Mouse (Mus musculus) heart, embryonic 14.5 days (tissue): ENCODE results near the gene Sec24c. TPM values are rescaled to one million over a fixed set of nuclear protein-coding genes. Genes with fewer than 3 reads are reported as not detected.

Source experiments
- ATAC-seq: fragments of 200-750 bp; cut with Nextera tagmentation; 2 replicates; pipeline ENCODE4 v1.8.0; 2017; ENCODE audit warnings: low read depth, moderate TSS enrichment; ENCODE audit not compliant: insufficient number of reproducible peaks, insufficient read depth, low FRiP score
- H3K27ac ChIP-seq, 2 experiments: fragments of 200-500 bp in 1 of 2; fragments of 300-500 bp in 1 of 2; sonication (generic) in 1 of 2; replicated peaks in 1 of 2; 2 replicates each; pipeline ENCODE4 v1.5.1; 2012 to 2014; ENCODE audit warnings: low read depth in 2 of 2, low read length in 2 of 2, control low read depth in 1 of 2, mild to moderate bottlenecking in 1 of 2, mixed read lengths in 1 of 2; ENCODE audit not compliant: control insufficient read depth in 1 of 2, insufficient read depth in 1 of 2
- H3K27me3 ChIP-seq: fragments of 300-500 bp; sonication (generic); 2 replicates; pipeline ENCODE4 v1.6.1; 2014; ENCODE audit warnings: mild to moderate bottlenecking, low read length, control low read depth; ENCODE audit not compliant: control insufficient read depth, insufficient read depth
- H3K36me3 ChIP-seq: fragments of 300-500 bp; sonication (generic); 2 replicates; pipeline ENCODE4 v1.6.1; 2014; ENCODE audit warnings: mild to moderate bottlenecking, control low read depth, low read length, mixed read lengths; ENCODE audit not compliant: control insufficient read depth, insufficient read depth
- H3K4me1 ChIP-seq, 2 experiments: fragments of 200-500 bp in 1 of 2; fragments of 300-500 bp in 1 of 2; sonication (generic) in 1 of 2; 2 replicates each; pipeline ENCODE4 v1.6.1; 2012 to 2014; ENCODE audit warnings: low read length in 2 of 2, control low read depth in 1 of 2, mixed read lengths in 1 of 2; ENCODE audit not compliant: control insufficient read depth in 2 of 2, insufficient read depth in 2 of 2
- H3K4me2 ChIP-seq: fragments of 300-500 bp; sonication (generic); 2 replicates; pipeline ENCODE4 v1.6.1; 2014; ENCODE audit warnings: mild to moderate bottlenecking, low read length
- H3K4me3 ChIP-seq, 2 experiments: fragments of 200-500 bp in 1 of 2; fragments of 300-500 bp in 1 of 2; sonication (generic) in 1 of 2; 2 replicates each; pipeline ENCODE4 v1.5.1; 2012 to 2014; ENCODE audit warnings: low read length in 2 of 2, mild to moderate bottlenecking in 2 of 2, control low read depth in 1 of 2, low read depth in 1 of 2, moderate library complexity in 1 of 2; ENCODE audit not compliant: control insufficient read depth in 1 of 2, insufficient read depth in 1 of 2
- H3K9ac ChIP-seq: fragments of 300-500 bp; sonication (generic); 2 replicates; pipeline ENCODE4 v1.6.1; 2014; ENCODE audit warnings: mild to moderate bottlenecking, low read length
- H3K9me3 ChIP-seq: fragments of 300-500 bp; sonication (generic); 2 replicates; pipeline ENCODE4 v1.6.1; 2016; ENCODE audit warnings: low read length, control low read depth; ENCODE audit not compliant: control insufficient read depth
- WGBS: fragments of 180-500 bp; shearing (Covaris S2); extraction: QIAGEN DNeasy Blood & Tissue Kit; methylation state at CpG from one replicate; pipeline ENCODE4 v1.1.7; 2014; 5-methylcytosine and 5-hydroxymethylcytosine counted together
- polyA plus RNA-seq: library from polyadenylated mRNA; unstranded; fragments of >200 nt; fragmentation: Nextera tagmentation; extraction: Ambion mirVana; gene quantifications from 2 replicates; pipeline ENCODE4 v1.2.1, GENCODE M21; 2014

Gene Sec24c
- polyA plus RNA-seq, 1 experiment from 2014 or later: 69.2 TPM

- Histone ChIP-seq H3K4me1 (peaks cover 14 to 19% of the 10 kb centered on the region in 2 experiments), H3K27me3 (no peaks in the 10 kb centered on the region), H3K27ac (0 out of 4 replicates have a peak overlapping the region, but pooled peaks of 1 of the 2 experiments have one; percentile 24), H3K9me3 (no peaks in the 10 kb centered on the region), H3K9ac (0 out of 2 replicates have a peak overlapping the region, but pooled peaks have one; percentile 21), H3K36me3 (no peaks in the 10 kb centered on the region), H3K4me2 (no peak overlapping the region), H3K4me3 (no peak overlapping the region)
- WGBS: 39% methylated on average over 4 of the region's 4 CpGs
- no peak for ATAC-seq
Observed at GRCm38 (mm10) chr14:20651722-20652256, 22.3 kb upstream of the Sec24c start.

GRCm38 (mm10) chr14:20654690-20655421, 19.3 kb upstream of the Sec24c start:
- Histone ChIP-seq H3K4me3 (no peak overlapping the region), H3K4me2 (no peak overlapping the region), H3K9me3 (no peaks in the 10 kb centered on the region), H3K36me3 (peaks cover 4% of the 10 kb centered on the region; the same call in 1 of the 2 replicates), H3K27ac (peak overlapping the region; percentile 15 to 52; a peak in 2 of 4 replicates), H3K27me3 (no peaks in the 10 kb centered on the region), H3K4me1 (peaks cover 14 to 21% of the 10 kb centered on the region in 2 experiments), H3K9ac (no peak overlapping the region)
- WGBS: 60% methylated on average over 9 of the region's 9 CpGs
- no peak for ATAC-seq

DNA sequence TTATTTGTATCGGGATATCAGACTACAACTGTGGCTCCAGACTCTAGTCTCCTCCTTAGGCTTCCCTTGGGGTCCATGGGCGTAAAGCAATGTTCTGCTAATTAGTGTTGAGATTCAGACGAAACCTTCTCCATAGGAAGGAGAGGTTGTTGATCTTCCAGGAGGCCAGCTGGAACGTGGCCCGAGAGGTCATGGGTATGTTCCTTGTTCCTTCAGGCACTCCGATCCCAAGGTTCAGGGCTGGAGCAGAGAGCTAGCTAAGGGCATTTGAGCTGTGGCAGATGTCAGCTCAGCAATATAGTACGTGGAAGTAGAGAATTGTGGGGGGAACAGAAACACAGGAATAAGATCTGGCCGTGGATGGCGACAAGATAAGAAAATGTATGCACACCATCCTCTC, 18.4 kb upstream of the Sec24c start:
- 44% methylated on average over 9 of the region's 9 CpGs for whole genome bisulfite sequencing
- peak overlapping the region; percentile 15 to 52 for H3K27ac ChIP-seq
- no peaks in the 10 kb centered on the region for H3K9me3 ChIP-seq
- H3K27me3 ChIP-seq: no peaks in the 10 kb centered on the region
- ATAC-seq: no peak
- H3K9ac ChIP-seq: peak overlapping the region; percentile 60
- H3K4me1 ChIP-seq: peaks cover 19 to 28% of the 10 kb centered on the region in 2 experiments
- peak overlapping the region; percentile 59 for H3K4me2 ChIP-seq
- peak overlapping the region in 1 of 2 experiments; percentile 25; a peak in 2 of 4 replicates for H3K4me3 ChIP-seq
- peaks cover 11% of the 10 kb centered on the region; the same call in 1 of the 2 replicates for H3K36me3 ChIP-seq

GRCm38 (mm10) chr14:20656361-20656760, 17.7 kb upstream of the Sec24c start, which contains the start of gene Myoz1:
Myoz1 (minus strand) TSS chr14:20656540.
- Histone ChIP-seq H3K9me3 (no peaks in the 10 kb centered on the region), H3K27me3 (no peaks in the 10 kb centered on the region), H3K4me3 (peak within 1 kb of the TSS; percentile 25 to 26), H3K4me2 (peak within 1 kb of the TSS; percentile 59), H3K4me1 (peaks cover 19 to 29% of the 10 kb centered on the region in 2 experiments), H3K27ac (peak within 1 kb of the TSS; percentile 15 to 52), H3K9ac (peak within 1 kb of the TSS; percentile 60), H3K36me3 (peaks cover 15% of the 10 kb centered on the region)
- WGBS: 19% methylated on average over 11 of the region's 11 CpGs
- no peak for ATAC-seq

GRCm38 (mm10) chr14:20658326-20658725, 15.8 kb upstream of the Sec24c start:
- H3K36me3 ChIP-seq: peaks cover 25% of the 10 kb centered on the region
- H3K9ac ChIP-seq: no peak overlapping the region; the same call in 1 of the 2 replicates
- peaks cover 14 to 27% of the 10 kb centered on the region in 2 experiments for H3K4me1 ChIP-seq
- peak overlapping the region in 1 of 2 experiments; percentile 57; a peak in 2 of 4 replicates for H3K27ac ChIP-seq
- no peaks in the 10 kb centered on the region for H3K27me3 ChIP-seq
- H3K4me2 ChIP-seq: no peak overlapping the region
- H3K9me3 ChIP-seq: no peaks in the 10 kb centered on the region
- ATAC-seq: no peak
- no peak overlapping the region for H3K4me3 ChIP-seq

DNA sequence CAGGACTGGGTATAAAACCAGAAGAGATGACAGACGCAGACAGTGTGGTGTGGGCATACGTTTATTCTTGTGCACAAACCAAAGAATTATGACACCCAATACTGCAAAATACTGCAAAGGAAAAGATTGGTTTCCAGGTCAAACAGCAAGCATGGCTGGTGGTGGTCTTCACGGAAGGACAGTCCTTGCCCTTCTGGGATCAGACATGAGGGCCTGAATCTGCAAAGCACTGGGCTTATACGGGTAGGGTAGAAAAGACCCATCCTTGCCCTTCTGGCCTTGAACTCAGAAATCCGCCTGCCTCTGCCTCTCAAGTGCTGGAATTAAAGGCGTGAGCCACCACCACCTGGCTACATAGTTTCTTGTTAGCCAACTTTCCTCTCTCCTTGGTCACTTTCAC, 15.2 kb upstream of the Sec24c start:
- H3K4me1 ChIP-seq: peaks cover 14 to 27% of the 10 kb centered on the region in 2 experiments
- no peaks in the 10 kb centered on the region for H3K9me3 ChIP-seq
- H3K27ac ChIP-seq: peak overlapping the region in 1 of 2 experiments; percentile 57; a peak in 2 of 4 replicates
- H3K27me3 ChIP-seq: no peaks in the 10 kb centered on the region
- ATAC-seq: no peak
- no peak overlapping the region for H3K4me3 ChIP-seq
- H3K36me3 ChIP-seq: peaks cover 25% of the 10 kb centered on the region
- 63% methylated on average over 6 of the region's 6 CpGs for WGBS
- H3K4me2 ChIP-seq: no peak overlapping the region
- no peak overlapping the region for H3K9ac ChIP-seq

DNA sequence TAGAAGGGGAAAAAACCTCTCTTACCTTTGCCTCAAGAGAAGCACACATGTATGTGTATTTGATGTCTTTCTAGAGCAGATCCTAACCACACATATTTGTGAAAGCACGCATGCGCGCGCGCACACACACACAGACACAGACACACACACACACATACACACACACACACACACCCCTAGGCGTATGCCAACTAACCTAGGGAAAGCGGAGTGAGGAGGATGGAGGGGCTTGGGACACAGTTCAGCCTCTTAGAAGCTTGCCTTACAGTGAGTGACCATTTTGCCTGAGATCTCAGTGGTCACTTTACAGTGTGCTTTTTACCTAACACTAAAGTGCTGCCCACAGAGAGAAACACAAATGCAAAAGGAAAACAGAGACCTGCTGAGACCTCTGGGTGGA, 14.4 kb upstream of the Sec24c start:
- WGBS: 91% methylated on average over 7 of the region's 7 CpGs
- Histone ChIP-seq H3K4me2 (peak overlapping the region; percentile 91; the same call in 1 of the 2 replicates), H3K4me1 (peaks cover 14 to 27% of the 10 kb centered on the region in 2 experiments), H3K36me3 (peaks cover 25% of the 10 kb centered on the region), H3K27ac (peak overlapping the region in 1 of 2 experiments; percentile 99; a peak in 2 of 4 replicates), H3K9me3 (no peaks in the 10 kb centered on the region), H3K4me3 (no peak overlapping the region), H3K9ac (peak overlapping the region; percentile 92), H3K27me3 (no peaks in the 10 kb centered on the region)
- ATAC-seq: no peak
